19 mouse cellular contexts compared by ENCODE assay signal in the genomic region with DNA sequence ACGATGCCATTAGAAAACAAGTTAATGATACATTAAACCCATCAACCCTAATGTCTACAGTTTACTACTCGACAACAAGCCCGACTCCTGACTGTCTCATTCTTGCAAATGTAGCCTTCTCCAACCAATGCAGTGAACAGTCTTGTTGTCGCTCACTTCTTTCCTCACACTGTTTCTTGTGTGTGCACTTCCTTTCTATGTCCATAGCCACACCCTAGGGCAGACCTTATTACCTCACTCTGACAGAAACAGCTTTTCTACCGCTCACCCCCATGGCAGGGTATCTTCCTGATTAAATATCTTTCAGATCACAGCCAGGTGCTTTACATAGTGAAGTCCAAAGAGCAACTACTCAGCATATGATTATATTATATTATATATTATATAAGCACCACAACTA. TPM values are rescaled to one million over a fixed set of nuclear protein-coding genes. Genes with fewer than 3 reads are reported as not detected.
DNase-seq lines count a peak whose midpoint lies in the region; ATAC-seq lines count a peak whose summit lies in the region.
"Had no signal": no experiment of that assay in that cellular context is flagged by ENCODE, and none has a peak within 500 bp of the region (broad histone marks: within the 10 kb centered on the region; RNA-seq: fewer than 3 reads in every experiment).

No protein-coding gene starts in this region.

- no peak overlapping the region for H3K9ac ChIP-seq in kidney, embryonic 14.5 days (ENCODE audit: low read depth, low read length)
- no peak overlapping the region for H3K9ac ChIP-seq in intestine, embryonic 15.5 days
- H3K9ac ChIP-seq in neural tube, embryonic 14.5 days (replicated peaks; ENCODE audit: low read depth, low read length): no peak overlapping the region
- H3K9ac ChIP-seq: forebrain, embryonic 12.5 days; midbrain, embryonic 13.5 days had no signal

- no peak for DNase-seq in kidney, adult 8-10 months
- no peak for DNase-seq in ovary, adult 18-20 months (ENCODE audit: low spot score)
- DNase-seq in urinary bladder, postnatal 36 days (ENCODE audit: low spot score in 2 of 2): no peak
- DNase-seq in T-cell, adult 2 months (ENCODE audit: low spot score): no peak
- DNase-seq: adrenal gland, postnatal 10 days; gastrocnemius, postnatal 36 days; heart, postnatal 36 days; lung, adult 18-20 months; lung, postnatal 36 days; right cerebral cortex, adult 18-20 months; thymus, adult 2 months had no signal

- no peaks in the 10 kb centered on the region for H3K36me3 ChIP-seq in kidney, embryonic 14.5 days (ENCODE audit: control insufficient read depth, insufficient read depth, low read length)
- no peaks in the 10 kb centered on the region for H3K36me3 ChIP-seq in intestine, embryonic 15.5 days
- no peaks in the 10 kb centered on the region for H3K36me3 ChIP-seq in neural tube, embryonic 14.5 days (ENCODE audit: control insufficient read depth, insufficient read depth, low read length)
- H3K36me3 ChIP-seq: forebrain, embryonic 12.5 days; G1E; midbrain, embryonic 13.5 days had no signal

- H3K4me2 ChIP-seq in kidney, embryonic 14.5 days (replicated peaks; ENCODE audit: low read depth, low read length): 0 out of 2 replicates have a peak overlapping the region, but pooled peaks have one; percentile 8
- peak overlapping the region; percentile 42 for H3K4me2 ChIP-seq in intestine, embryonic 15.5 days (replicated peaks)
- H3K4me2 ChIP-seq in neural tube, embryonic 14.5 days (ENCODE audit: low read depth, low read length): no peak overlapping the region
- H3K4me2 ChIP-seq: forebrain, embryonic 12.5 days; heart, embryonic 11.5 days; midbrain, embryonic 13.5 days had no signal

- H3K27me3 ChIP-seq in kidney, embryonic 14.5 days (ENCODE audit: control insufficient read depth, insufficient read depth, low read length): no peaks in the 10 kb centered on the region
- H3K27me3 ChIP-seq in intestine, embryonic 15.5 days (replicated peaks): no peaks in the 10 kb centered on the region
- no peaks in the 10 kb centered on the region for H3K27me3 ChIP-seq in neural tube, embryonic 14.5 days (ENCODE audit: control insufficient read depth, insufficient read depth, low read length)
- H3K27me3 ChIP-seq: forebrain, embryonic 12.5 days; midbrain, embryonic 13.5 days had no signal

- H3K9me3 ChIP-seq in kidney, embryonic 14.5 days (ENCODE audit: control insufficient read depth, low read length): no peaks in the 10 kb centered on the region
- H3K9me3 ChIP-seq in intestine, embryonic 15.5 days: no peaks in the 10 kb centered on the region
- H3K9me3 ChIP-seq in neural tube, embryonic 14.5 days (ENCODE audit: control insufficient read depth, low read length): no peaks in the 10 kb centered on the region
- H3K9me3 ChIP-seq: forebrain, embryonic 12.5 days; G1E; midbrain, embryonic 13.5 days had no signal

- 40% methylated on average over 5 of the region's 5 CpGs for WGBS in kidney, embryonic 14.5 days
- 59% methylated on average over 5 of the region's 5 CpGs for WGBS in intestine, embryonic 15.5 days
- WGBS in neural tube, embryonic 14.5 days: 47% methylated on average over 5 of the region's 5 CpGs

- H3K27ac ChIP-seq in kidney, embryonic 14.5 days (ENCODE audit: low read depth, low read length): no peak overlapping the region
- H3K27ac ChIP-seq in intestine, embryonic 15.5 days: peak overlapping the region; percentile 38; the same call in 1 of the 2 replicates
- H3K27ac ChIP-seq in neural tube, embryonic 14.5 days (ENCODE audit: low read depth, low read length): no peak overlapping the region
- H3K27ac ChIP-seq: forebrain, embryonic 12.5 days; midbrain, embryonic 13.5 days had no signal

- peaks cover 12% of the 10 kb centered on the region; the same call in 1 of the 2 replicates for H3K4me1 ChIP-seq in kidney, embryonic 14.5 days (ENCODE audit: control insufficient read depth, insufficient read depth, low read length)
- H3K4me1 ChIP-seq in intestine, embryonic 15.5 days (replicated peaks): peaks cover 12% of the 10 kb centered on the region
- H3K4me1 ChIP-seq in neural tube, embryonic 14.5 days (ENCODE audit: control insufficient read depth, insufficient read depth, low read length): peaks cover 15% of the 10 kb centered on the region

- no peak overlapping the region for H3K4me3 ChIP-seq in kidney, embryonic 14.5 days (ENCODE audit: low read length)
- H3K4me3 ChIP-seq in intestine, embryonic 15.5 days (replicated peaks): no peak overlapping the region
- H3K4me3 ChIP-seq in neural tube, embryonic 14.5 days (ENCODE audit: low read depth, low read length): no peak overlapping the region
- H3K4me3 ChIP-seq: forebrain, embryonic 12.5 days; midbrain, embryonic 13.5 days had no signal

- ATAC-seq in kidney, embryonic 14.5 days (ENCODE audit: low FRiP score, low TSS enrichment): no peak; the same call in 1 of the 2 replicates
- peak; percentile 58 for ATAC-seq in activated CD4-positive, CD25-positive, alpha-beta regulatory T cell, adult 4 months
- ATAC-seq in intestine, embryonic 15.5 days: peak; percentile 90
- peak; percentile 30; the same call in 1 of the 2 replicates for ATAC-seq in neural tube, embryonic 14.5 days (ENCODE audit: low read depth)

RNA-seq across cellular contexts. Expression of a gene that starts 15.9 kb away (rescaled TPM):
- polyA plus RNA-seq in kidney, embryonic 14.5 days (2014; fragmentation: Nextera tagmentation; extraction: Ambion mirVana): 19.7 and 25.1 TPM in 2 replicates
- polyA plus RNA-seq in activated CD4-positive, CD25-positive, alpha-beta regulatory T cell, adult 4 months (2017; shearing (Covaris generic)): 100 to 1,000 TPM in 1 of 2 experiments, 10 to 100 TPM in 1; 96.6 to 101 TPM
- polyA plus RNA-seq in intestine, embryonic 15.5 days (2015; fragmentation: Nextera tagmentation; extraction: Ambion mirVana): 19.7 and 20.6 TPM in 2 replicates
- polyA plus RNA-seq in neural tube, embryonic 14.5 days (2014; fragmentation: Nextera tagmentation; extraction: Ambion mirVana): 8.5 and 9.6 TPM in 2 replicates
